Mouse (Mus musculus): ENCODE data around the gene Lcn5.

DNA sequence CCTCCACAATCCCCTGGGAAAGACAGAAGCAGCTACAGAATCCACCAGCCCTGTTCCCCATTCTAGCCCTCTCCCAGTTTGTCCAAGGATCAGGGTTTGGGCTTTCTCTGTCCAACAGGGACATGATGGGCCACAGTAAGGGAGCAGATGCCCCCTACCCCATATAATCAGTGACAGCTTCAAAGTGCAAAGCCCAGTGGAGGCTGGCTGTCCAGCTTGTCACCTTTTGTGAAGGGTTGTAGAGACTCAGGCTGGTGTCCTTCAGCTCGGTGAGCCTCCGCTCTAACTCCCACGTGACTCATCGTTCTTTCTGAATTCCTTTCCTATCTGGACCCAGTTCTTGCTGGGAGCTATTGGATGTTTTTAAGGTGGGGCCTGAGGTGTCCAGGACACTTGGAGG lies 46.0 kb downstream of the Lcn5 start:
- no peak for TF ChIP-seq CTCF (IDR thresholded peaks at IDR 0.05; ENCODE audit: low read depth, low read length)
- no peak for TF ChIP-seq EP300 (IDR thresholded peaks at IDR 0.05; ENCODE audit: insufficient read depth, low read depth, low read length)
- no peak for TF ChIP-seq POLR2A (IDR thresholded peaks at IDR 0.05; ENCODE audit: insufficient read depth, low read length)

Data from ES-Bruce4 (cell line).